Mouse (Mus musculus): Measurements from ENCODE around the gene Ate1.

GRCm38 (mm10) chr7:130455587-130456246 is 64.5 kb downstream of the Ate1 start:
- TF ChIP-seq CTCF (IDR thresholded peaks at IDR 0.05; ENCODE audit: low read depth, low read length) (no peak), POLR2A (IDR thresholded peaks at IDR 0.05; ENCODE audit: insufficient read depth, low read length) (no peak)
